Mouse (Mus musculus) heart, embryonic 14.5 days (tissue): ENCODE measurements around the gene Slc6a13. TPM values are rescaled to one million over a fixed set of nuclear protein-coding genes. Genes with fewer than 3 reads are reported as not detected.

Experiments used
- ATAC-seq: fragments of 200-750 bp; cut with Nextera tagmentation; 2 replicates; pipeline ENCODE4 v1.8.0; 2017; ENCODE audit warnings: low read depth, moderate TSS enrichment; ENCODE audit not compliant: insufficient number of reproducible peaks, insufficient read depth, low FRiP score
- H3K27ac ChIP-seq, 2 experiments: fragments of 200-500 bp in 1 of 2; fragments of 300-500 bp in 1 of 2; sonication (generic) in 1 of 2; replicated peaks in 1 of 2; 2 replicates each; pipeline ENCODE4 v1.5.1; 2012 to 2014; ENCODE audit warnings: low read depth in 2 of 2, low read length in 2 of 2, control low read depth in 1 of 2, mild to moderate bottlenecking in 1 of 2, mixed read lengths in 1 of 2; ENCODE audit not compliant: control insufficient read depth in 1 of 2, insufficient read depth in 1 of 2
- H3K27me3 ChIP-seq: fragments of 300-500 bp; sonication (generic); 2 replicates; pipeline ENCODE4 v1.6.1; 2014; ENCODE audit warnings: mild to moderate bottlenecking, low read length, control low read depth; ENCODE audit not compliant: control insufficient read depth, insufficient read depth
- H3K36me3 ChIP-seq: fragments of 300-500 bp; sonication (generic); 2 replicates; pipeline ENCODE4 v1.6.1; 2014; ENCODE audit warnings: mild to moderate bottlenecking, control low read depth, low read length, mixed read lengths; ENCODE audit not compliant: control insufficient read depth, insufficient read depth
- H3K4me1 ChIP-seq, 2 experiments: fragments of 200-500 bp in 1 of 2; fragments of 300-500 bp in 1 of 2; sonication (generic) in 1 of 2; 2 replicates each; pipeline ENCODE4 v1.6.1; 2012 to 2014; ENCODE audit warnings: low read length in 2 of 2, control low read depth in 1 of 2, mixed read lengths in 1 of 2; ENCODE audit not compliant: control insufficient read depth in 2 of 2, insufficient read depth in 2 of 2
- H3K4me2 ChIP-seq: fragments of 300-500 bp; sonication (generic); 2 replicates; pipeline ENCODE4 v1.6.1; 2014; ENCODE audit warnings: mild to moderate bottlenecking, low read length
- H3K4me3 ChIP-seq, 2 experiments: fragments of 200-500 bp in 1 of 2; fragments of 300-500 bp in 1 of 2; sonication (generic) in 1 of 2; 2 replicates each; pipeline ENCODE4 v1.5.1; 2012 to 2014; ENCODE audit warnings: low read length in 2 of 2, mild to moderate bottlenecking in 2 of 2, control low read depth in 1 of 2, low read depth in 1 of 2, moderate library complexity in 1 of 2; ENCODE audit not compliant: control insufficient read depth in 1 of 2, insufficient read depth in 1 of 2
- H3K9ac ChIP-seq: fragments of 300-500 bp; sonication (generic); 2 replicates; pipeline ENCODE4 v1.6.1; 2014; ENCODE audit warnings: mild to moderate bottlenecking, low read length
- H3K9me3 ChIP-seq: fragments of 300-500 bp; sonication (generic); 2 replicates; pipeline ENCODE4 v1.6.1; 2016; ENCODE audit warnings: low read length, control low read depth; ENCODE audit not compliant: control insufficient read depth
- WGBS: fragments of 180-500 bp; shearing (Covaris S2); extraction: QIAGEN DNeasy Blood & Tissue Kit; methylation state at CpG from one replicate; pipeline ENCODE4 v1.1.7; 2014; 5-methylcytosine and 5-hydroxymethylcytosine counted together
- polyA plus RNA-seq: library from polyadenylated mRNA; unstranded; fragments of >200 nt; fragmentation: Nextera tagmentation; extraction: Ambion mirVana; gene quantifications from 2 replicates; pipeline ENCODE4 v1.2.1, GENCODE M21; 2014

Slc6a13 gene
- polyA plus RNA-seq, 1 experiment from 2014 or later, result 9.3 TPM

DNA sequence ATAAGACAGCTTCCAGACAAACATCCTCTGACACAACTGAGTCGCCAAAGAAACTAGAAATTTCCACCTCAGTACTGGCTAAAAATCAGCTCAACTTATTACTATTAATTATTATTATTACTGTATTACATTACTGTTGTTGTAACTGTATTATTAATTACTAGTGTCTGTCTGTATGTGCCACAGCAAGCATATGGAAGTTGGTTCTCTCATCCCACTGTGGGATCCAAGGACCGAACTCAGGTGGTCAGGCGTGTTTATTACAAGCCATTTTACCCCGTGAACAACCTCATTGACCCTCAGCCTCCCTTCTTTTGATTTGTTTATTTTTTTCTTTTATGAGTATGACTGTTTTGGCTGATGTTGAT lies 28.3 kb upstream of the Slc6a13 start:
- H3K4me1 ChIP-seq, result no peaks in the 10 kb centered on the region
- peak overlapping the region; percentile 86 for H3K4me2 ChIP-seq
- H3K9ac ChIP-seq, result no peak overlapping the region
- no peak for ATAC-seq
- 11% methylated on average over 4 of the region's 4 CpGs for WGBS
- no peak overlapping the region for H3K27ac ChIP-seq
- peak overlapping the region in 1 of 2 experiments; percentile 47; a peak in 1 of 4 replicates for H3K4me3 ChIP-seq
- H3K27me3 ChIP-seq, result 0 out of 2 replicates have a peak, but pooled peaks cover 5% of the 10 kb centered on the region
- H3K9me3 ChIP-seq, result no peaks in the 10 kb centered on the region
- H3K36me3 ChIP-seq, result no peaks in the 10 kb centered on the region

DNA sequence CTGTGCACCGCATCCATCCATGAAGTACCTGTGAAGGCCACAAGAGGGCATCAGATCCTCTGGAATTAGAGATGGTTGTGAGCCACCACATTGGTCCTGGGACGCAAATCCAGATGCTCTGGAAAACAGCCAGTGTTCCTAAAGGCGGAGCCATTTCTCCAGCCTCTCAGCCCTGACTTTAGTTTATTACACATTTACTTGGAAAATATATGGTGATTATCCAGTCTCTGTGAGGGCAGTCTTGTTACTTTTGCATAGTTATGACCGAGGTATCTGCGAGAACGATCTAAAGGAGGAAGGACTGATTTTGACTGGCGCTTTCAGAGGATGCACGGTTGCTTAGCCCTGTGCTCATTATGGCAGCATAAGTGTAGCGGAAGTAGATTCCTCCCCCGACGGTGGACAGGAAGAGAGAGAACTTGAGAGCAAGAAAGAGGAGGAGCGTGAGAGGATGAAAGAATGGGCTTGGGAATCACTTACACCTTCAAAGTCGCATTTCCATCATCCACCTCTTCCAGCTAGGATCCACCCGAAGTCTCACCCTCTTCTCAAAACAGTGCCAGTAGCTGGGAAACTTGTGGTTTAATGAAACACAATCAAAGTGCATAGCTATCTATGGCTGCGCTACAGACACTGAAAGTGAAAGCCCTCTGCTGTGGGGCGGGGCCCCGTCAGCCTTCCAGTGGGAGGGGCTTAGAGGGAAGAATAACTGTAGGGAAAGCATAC lies 27.8 kb upstream of the Slc6a13 start:
- no peaks in the 10 kb centered on the region for H3K36me3 ChIP-seq
- H3K4me3 ChIP-seq, result peak overlapping the region; percentile 47 to 54
- H3K9me3 ChIP-seq, result no peaks in the 10 kb centered on the region
- ATAC-seq, result peak; percentile 79; the same call in 1 of the 2 replicates
- H3K27ac ChIP-seq, result peak overlapping the region; percentile 53 to 61; a peak in 3 of 4 replicates
- 0 out of 2 replicates have a peak, but pooled peaks cover 5% of the 10 kb centered on the region for H3K27me3 ChIP-seq
- peak overlapping the region; percentile 86 for H3K4me2 ChIP-seq
- H3K4me1 ChIP-seq, result no peaks in the 10 kb centered on the region
- peak overlapping the region; percentile 31; the same call in 1 of the 2 replicates for H3K9ac ChIP-seq
- 12% methylated on average over 17 of the region's 17 CpGs for WGBS

DNA sequence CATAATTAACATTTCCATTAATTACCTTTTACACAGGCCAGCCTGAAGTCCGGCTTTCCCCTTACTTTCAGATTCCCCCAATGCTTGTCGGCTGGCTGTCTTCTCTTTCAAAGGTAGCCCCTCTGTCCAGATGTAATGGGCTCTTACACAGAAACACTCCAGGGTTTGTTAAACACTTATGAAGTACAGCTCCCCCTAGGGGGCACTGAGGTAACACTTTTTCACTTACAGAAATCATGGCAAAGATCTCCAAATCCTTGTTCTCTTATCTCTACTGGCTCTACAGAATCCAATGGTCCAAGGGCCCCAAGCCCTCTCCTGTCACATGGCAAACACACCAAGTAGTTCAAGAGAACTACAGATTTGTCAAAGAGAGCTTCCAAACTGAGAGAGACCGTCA lies 25.7 kb upstream of the Slc6a13 start:
- H3K36me3 ChIP-seq, result no peaks in the 10 kb centered on the region
- H3K4me1 ChIP-seq, result no peaks in the 10 kb centered on the region
- H3K27me3 ChIP-seq, result no peaks in the 10 kb centered on the region

DNA sequence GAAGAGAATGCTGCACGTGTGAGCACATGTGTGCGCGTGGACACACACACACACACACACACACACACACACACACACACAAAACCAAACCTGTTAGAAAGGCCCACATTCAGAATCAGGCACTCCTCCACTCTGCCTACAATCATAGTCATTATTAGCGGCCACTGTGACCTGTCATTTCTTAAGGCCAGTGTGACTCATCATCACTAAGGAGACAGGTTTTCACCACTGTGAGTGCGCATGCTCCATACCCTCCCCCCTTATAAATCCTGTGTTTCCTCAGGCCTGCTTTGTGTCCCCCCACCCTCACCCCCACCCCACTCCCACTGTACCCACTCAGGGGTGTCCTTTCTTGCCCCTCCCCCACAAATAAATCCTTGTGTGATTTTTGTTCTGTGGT lies 15.9 kb upstream of the Slc6a13 start:
- 80% methylated on average over 5 of the region's 5 CpGs for WGBS
- Histone ChIP-seq H3K4me3 (no peak overlapping the region), H3K4me1 (no peaks in the 10 kb centered on the region), H3K4me2 (no peak overlapping the region), H3K9me3 (no peaks in the 10 kb centered on the region), H3K27me3 (no peaks in the 10 kb centered on the region), H3K36me3 (no peaks in the 10 kb centered on the region), H3K9ac (no peak overlapping the region), H3K27ac (no peak overlapping the region)
- ATAC-seq, result no peak

More for the DNA sequence above, 25.7 kb upstream of the Slc6a13 start:
- no peak overlapping the region for H3K9ac ChIP-seq
- no peak for ATAC-seq
- H3K4me2 ChIP-seq, result no peak overlapping the region
- H3K27ac ChIP-seq, result no peak overlapping the region
- 75% methylated on average over 3 of the region's 3 CpGs for WGBS
- H3K4me3 ChIP-seq, result no peak overlapping the region
- no peaks in the 10 kb centered on the region for H3K9me3 ChIP-seq

DNA sequence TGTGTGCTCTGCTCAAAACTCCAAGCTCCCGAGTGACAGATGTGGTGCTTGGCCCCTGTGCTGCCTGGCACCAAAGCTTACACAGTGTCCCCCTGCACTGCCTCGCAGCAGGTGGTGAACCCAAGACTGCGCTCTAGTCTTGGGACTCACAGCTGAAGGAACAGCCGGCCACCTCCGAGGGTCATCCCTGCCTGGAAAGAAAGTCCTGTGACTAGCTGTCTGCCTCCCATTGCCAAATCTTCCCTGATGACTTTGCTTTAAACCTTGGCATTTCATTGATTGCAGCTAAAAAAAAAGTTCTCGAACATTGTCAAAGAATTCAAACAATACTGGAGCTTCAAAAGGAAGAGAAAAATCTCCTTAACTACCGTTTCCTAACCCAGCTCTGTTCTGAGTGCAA lies 710 bp upstream of the Slc6a13 start:
- no peak for ATAC-seq
- Histone ChIP-seq H3K36me3 (no peaks in the 10 kb centered on the region), H3K4me2 (0 out of 2 replicates have a peak overlapping the region, but pooled peaks have one; percentile 63), H3K27ac (no peak overlapping the region), H3K9me3 (no peaks in the 10 kb centered on the region), H3K9ac (no peak overlapping the region), H3K4me3 (no peak overlapping the region), H3K27me3 (no peaks in the 10 kb centered on the region; the same call in 1 of the 2 replicates), H3K4me1 (peaks cover 13 to 16% of the 10 kb centered on the region in 2 experiments; a peak in 3 of 4 replicates)
- 44% methylated on average over 7 of the region's 7 CpGs for WGBS

DNA sequence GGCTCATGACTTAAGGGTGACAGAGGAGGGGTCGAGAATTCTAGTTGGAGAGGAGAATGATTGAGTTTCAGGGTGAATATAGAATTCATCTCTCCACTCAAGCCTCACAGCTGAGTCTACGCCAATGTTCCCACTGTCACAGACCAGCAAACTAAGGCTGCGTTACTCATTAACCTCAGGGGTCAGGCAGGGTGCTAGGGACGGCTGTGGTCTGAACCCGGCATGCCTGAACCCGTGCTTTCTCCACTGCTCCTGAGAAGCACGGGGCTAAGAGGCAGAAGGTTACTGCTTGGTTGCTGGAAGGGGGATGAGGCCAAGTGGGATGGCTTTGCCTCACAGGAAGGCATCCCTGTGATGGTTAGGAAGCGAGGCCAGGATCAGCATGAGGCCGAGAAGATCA lies 477 bp downstream of the Slc6a13 start:
- Histone ChIP-seq H3K27me3 (no peaks in the 10 kb centered on the region; the same call in 1 of the 2 replicates), H3K4me3 (peak overlapping the region; percentile 25 to 28), H3K36me3 (no peaks in the 10 kb centered on the region), H3K4me2 (peak overlapping the region; percentile 63), H3K4me1 (peaks cover 13 to 16% of the 10 kb centered on the region in 2 experiments; a peak in 3 of 4 replicates), H3K9me3 (no peaks in the 10 kb centered on the region), H3K27ac (peak overlapping the region; percentile 48 to 76), H3K9ac (peak overlapping the region; percentile 59)
- ATAC-seq, result no peak
- 38% methylated on average over 9 of the region's 9 CpGs for WGBS

DNA sequence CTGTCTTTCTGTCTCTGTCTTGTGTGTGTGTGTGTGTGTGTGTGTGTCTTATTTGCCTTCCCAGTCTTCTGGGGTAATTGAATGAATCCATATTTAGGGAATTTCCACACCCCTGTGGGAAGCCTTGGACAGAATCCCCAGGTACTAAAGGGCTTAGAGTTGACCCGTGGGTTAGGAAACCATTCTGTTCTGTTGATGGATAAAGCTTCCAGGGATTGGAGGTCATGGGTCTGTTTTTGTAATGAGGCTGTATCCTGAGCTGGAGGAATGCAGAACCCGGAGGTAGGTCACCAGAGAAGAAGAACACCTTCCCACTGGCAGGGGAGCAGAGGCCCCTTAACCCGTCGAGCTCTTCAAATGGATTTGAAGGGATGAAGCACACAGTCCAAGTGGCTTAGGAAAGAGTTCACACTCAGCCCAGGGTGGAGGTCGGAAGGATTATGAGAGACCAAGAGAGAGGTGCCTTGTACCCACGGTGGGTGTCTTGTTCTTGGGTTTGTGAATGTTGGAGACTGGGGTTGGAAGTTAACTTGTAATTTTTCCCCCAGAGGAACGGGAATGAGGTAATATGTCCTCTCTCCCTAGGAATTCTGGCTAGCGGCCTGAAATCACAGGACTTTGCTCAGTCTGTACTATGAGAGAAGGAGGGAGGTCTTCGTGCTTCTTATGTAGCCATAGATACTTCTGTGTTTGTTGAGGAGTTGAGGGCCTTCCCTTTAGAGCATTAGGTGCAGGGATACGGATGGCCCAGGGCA lies 3.6 kb downstream of the Slc6a13 start:
- H3K4me2 ChIP-seq, result no peak overlapping the region
- H3K9ac ChIP-seq, result no peak overlapping the region
- H3K27me3 ChIP-seq, result no peaks in the 10 kb centered on the region
- peaks cover 13% of the 10 kb centered on the region in 2 experiments; a peak in 3 of 4 replicates for H3K4me1 ChIP-seq
- H3K27ac ChIP-seq, result no peak overlapping the region
- 68% methylated on average over 10 of the region's 10 CpGs for WGBS
- H3K36me3 ChIP-seq, result no peaks in the 10 kb centered on the region
- ATAC-seq, result no peak
- H3K4me3 ChIP-seq, result no peak overlapping the region
- H3K9me3 ChIP-seq, result no peaks in the 10 kb centered on the region
